Mouse (Mus musculus) urinary bladder, postnatal 36 days (tissue): Measurements from ENCODE around the gene Olfr91.
"Not testable (repeated sequence)": the region's sequence is repeated elsewhere in the genome, so short reads cannot be mapped to it uniquely, and the experiment has no call there.

Experiments used
- DNase-seq, 2 experiments: peaks; one replicate each; pipeline ENCODE4 v3.0.0; 2022; ENCODE audit warnings: low spot score in 2 of 2, mixed read lengths in 1 of 2

Olfr91 gene

DNA sequence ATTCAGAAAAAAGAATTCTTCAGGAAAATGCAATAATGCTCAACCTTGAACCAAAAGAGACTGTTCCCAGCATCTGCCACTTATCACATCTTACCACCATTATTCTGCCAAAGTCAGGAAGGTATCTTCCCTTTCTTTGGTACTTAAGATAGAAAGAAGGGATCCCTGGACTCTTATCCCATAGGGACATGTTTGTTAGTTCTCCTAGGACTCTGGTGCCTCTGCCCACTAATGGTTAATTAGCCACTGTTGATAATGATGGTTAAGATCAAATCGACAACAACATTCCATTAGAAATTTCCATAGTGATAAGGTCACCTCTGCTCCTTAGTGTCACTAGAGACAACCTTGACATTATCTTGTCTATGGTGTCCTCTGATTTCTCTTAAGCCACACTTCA lies at the start of gene Olfr91:
Gene Olfr91, minus strand, starts transcription at position 101 of the 400 bp plus-strand sequence.
- no peak for DNase-seq

DNA sequence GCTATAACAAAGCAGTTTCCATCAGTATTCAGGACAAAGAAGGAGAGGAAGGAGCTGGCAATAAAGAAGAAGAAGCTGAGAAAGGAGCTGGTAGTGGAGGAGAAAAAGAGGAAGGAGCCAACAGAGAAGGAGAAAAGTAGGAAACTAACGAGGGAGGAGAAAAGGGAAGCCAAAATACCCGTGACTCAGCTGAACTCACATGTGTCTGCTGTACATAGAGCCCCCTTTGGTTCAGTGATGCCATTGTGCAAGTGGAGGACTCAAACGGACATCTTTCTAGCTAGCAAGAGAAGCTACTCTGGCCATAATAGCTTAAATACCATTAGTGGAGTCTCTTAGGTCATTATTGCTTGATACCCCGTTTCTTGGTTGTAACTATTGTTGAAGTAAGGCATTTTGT lies 33.3 kb upstream of the Olfr91 start:
- DNase-seq, result not testable (repeated sequence)

DNA sequence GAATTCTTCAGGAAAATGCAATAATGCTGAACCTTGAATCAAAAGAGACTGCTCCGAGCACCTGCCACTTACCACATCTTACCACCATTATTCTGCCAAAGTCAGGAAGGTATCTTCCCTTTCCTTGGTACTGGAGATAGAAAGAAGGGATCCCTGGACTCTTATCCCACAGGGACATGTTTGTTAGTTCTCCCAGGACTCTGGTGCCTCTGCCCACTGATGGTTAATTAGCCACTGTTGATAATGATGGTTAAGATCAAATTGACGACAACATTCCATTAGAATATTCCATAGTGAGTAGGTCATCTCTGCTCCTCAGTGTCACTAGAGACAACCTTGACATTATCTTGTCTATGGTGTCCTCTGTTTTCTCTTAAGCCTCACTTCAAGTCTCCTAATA lies 21.9 kb upstream of the Olfr91 start, which contains the start of gene Olfr92:
Gene Olfr92, minus strand, starts transcription at position 101 of the 400 bp plus-strand sequence.
- DNase-seq, result no peak

DNA sequence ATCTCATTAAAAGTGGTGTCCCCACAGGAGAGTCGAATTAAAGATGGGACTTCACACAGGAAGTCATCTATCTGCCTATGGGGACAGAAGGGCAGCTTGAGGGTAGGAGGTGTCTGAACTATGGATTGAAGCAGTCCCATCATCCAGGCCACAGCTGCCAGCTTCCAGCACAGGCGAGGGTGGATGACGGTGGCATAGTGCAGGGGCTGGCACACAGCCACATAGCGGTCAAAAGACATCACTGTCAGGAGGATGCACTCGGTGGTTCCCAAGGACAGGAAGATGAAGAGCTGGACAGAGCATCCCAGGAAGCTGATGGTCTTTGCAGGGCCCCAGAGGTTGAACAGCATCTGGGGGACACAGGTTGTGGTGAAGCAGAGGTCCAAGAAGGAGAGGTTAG lies 4.8 kb downstream of the Olfr91 start:
- no peak for DNase-seq

DNA sequence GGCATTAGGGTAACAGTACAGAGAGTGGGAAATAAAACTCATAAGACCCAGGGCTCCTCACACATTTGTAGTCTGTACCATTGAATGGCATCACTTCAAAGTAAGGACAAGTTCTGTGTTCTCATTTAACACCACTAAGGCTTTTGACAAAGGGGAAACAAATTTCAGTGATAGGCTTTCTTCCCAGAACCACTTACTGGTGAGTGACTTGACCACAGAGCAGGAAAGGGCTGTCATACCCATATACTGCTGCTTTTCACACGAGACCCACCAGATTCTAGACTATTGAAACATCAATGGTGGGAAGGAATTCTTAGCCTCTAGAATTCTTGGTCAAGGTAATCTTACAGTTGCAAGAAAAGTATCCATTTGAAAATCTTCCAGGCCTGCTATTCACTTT lies 5.9 kb downstream of the Olfr91 start:
- no peak for DNase-seq

DNA sequence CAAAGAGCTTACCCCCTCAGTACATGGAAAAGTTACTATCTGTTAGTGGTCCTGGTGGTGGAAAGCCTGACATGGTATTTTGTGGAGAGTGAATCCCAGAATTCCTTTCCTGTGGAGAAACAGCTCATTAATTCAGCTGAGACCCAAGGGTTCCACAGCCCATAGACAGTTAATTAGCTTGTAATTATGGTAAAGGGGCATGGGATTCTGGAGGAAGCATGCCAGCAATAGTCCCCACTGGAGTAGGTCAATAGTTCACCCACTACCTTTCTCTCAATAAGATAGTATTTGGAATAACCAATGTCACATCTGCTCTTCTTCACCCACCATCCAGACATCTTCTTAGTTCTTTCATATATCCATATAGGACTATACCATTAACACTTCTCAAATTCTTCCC lies 9.7 kb downstream of the Olfr91 start, which contains the start of gene Olfr90:
Gene Olfr90, minus strand, starts transcription at position 101 of the 400 bp plus-strand sequence.
- DNase-seq, result no peak

DNA sequence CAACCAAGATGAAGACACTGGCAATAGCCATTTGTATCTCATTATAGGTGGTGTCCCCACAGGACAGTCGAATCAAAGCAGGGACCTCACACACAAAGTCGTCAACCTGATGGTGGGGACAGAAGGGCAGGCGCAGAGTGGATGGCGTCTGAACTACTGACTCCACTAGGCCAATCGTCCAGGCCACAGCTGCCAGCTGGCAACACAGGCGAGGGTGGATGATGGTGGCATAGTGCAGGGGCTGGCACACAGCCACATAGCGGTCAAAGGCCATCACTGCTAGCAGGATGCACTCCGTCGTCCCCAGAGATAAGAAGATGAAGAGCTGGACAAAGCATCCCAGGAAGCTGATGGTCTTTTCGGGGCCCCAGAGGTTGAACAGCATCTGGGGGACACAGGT lies 12.5 kb downstream of the Olfr91 start:
- DNase-seq, result no peak

DNA sequence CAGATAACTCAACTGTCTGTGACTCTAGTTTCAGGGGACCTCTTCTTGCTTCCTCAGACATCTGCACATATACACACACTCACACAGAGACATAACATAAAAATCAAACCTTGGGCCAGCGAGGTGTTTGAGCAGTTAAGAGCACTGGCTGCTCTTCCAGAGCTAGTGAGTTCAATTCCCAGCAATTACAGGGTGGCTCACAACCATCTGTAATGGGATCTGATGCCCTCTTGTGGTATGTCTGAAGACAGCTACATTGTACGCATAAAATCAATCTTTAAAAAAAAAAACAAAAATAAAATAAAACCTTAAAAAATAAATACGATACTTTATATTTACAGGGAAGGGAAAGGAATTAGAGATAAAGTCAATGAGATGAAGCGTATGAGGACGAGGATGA lies 13.4 kb downstream of the Olfr91 start:
- DNase-seq, result no peak

DNA sequence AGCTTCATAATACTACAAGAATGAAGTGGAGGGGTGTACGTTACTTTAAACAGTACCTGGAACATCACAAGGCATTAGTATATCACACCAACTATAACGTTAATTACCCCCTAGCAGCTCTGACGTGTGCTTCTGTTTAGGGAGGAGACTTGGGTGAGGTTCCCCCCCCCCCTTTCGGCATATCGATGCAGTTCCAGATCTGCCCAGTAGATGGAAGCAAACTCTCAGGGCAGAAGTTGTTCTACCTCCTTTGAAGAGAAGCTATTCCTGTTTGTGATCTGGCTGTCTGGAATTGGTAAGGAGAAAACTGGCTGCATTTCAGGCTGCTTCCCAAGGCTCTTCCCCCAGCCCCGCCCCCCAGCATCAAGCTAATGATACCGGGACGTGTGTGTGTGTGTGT lies 14.8 kb downstream of the Olfr91 start:
- DNase-seq, result peak; percentile 19 to 38

DNA sequence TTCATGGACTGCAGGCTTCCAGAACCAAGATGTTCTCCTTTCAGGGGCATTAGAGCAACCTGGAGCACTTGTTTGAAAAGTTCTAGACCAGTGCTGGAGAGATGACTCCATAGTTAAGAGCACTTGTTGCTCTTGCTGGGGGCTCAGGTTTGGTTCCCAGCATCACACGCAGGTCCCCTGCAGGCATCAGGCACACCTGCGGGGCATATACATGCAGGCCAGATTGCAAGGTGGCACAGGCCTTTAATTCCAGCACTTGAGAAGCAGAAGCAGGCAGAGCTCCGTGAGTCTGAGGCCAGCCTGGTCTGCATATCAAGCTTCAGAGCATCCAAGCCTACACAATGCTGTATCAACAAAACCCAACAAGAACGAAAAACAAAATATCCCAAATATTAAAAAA lies 16.4 kb downstream of the Olfr91 start:
- no peak for DNase-seq

DNA sequence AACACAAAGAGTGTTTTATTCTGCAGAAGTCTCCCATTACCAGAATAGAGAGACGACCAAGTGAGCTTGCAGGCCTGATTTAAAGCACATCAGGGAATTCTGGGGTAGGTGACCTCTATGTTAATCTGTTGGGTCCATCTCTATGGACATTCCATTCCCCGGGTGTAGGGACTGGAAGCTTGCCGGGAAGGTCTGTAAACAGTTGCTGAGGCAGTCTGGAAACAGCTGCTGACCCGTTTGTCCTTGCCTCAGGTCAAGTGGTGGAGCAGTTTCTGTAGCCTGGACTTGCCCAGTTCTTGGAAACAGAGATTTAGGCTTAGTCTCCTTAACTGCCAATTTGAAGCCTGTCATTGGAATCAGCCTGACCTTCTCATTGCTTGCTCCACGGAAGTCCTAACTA lies 18.0 kb downstream of the Olfr91 start:
- no peak for DNase-seq

DNA sequence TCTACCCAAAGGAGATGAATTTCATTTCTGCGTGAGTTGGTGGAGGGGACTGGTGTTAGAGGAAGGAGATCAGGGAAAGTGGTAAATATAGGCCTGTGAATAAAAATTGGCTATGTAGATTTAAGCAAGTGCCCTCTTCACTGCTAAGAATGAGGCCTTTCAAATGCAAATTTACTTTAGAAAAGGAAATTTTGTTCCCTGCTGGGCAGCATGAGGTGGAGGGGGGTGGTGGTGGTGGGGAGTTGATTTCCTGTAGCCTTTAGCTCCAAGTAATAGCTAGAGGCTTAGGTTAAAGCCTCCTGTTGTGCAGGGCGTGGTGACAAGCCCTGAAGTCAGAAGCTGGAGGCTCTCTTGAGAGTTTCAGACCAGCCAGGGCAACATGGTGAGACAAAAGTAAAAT lies 19.1 kb downstream of the Olfr91 start:
- no peak for DNase-seq

DNA sequence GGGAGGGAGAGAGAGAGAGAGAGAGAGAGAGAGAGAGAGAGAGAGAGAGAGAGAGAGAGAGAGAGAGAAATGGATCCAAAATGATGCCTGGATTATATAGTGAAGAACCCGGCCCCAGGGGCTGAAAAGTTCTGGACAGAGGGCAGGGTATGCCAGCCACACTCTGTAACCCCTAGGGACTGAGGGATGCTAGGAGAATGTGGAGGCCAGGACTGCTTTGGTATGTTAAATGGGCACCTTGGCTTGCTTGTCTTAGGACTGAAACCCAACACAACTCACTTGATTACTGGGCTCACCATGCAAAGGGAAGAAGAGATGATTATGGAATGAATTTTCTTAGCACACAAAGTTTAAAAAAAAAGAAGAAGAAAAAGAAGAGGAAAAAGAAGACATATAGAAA lies 19.9 kb downstream of the Olfr91 start:
- no peak for DNase-seq

DNA sequence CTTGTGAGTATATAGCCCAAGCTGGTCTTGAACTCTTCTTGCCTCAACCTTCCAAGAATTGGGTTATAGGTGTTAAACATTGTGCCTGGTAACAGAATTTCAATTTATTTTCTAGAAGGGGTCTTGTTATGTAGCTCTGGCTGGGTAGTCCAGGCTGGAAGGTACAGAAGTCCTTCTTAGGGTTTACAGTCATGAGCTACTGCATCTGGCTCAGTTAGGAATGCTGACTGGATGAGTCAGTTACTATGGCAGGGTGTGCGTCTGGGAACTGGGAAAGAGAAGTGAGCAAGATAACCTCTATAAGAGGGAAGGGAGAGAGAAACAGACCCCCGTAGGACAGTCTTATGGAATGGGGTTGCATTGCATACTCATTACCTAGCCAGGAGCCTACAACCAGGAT lies 22.3 kb downstream of the Olfr91 start:
- no peak for DNase-seq

DNA sequence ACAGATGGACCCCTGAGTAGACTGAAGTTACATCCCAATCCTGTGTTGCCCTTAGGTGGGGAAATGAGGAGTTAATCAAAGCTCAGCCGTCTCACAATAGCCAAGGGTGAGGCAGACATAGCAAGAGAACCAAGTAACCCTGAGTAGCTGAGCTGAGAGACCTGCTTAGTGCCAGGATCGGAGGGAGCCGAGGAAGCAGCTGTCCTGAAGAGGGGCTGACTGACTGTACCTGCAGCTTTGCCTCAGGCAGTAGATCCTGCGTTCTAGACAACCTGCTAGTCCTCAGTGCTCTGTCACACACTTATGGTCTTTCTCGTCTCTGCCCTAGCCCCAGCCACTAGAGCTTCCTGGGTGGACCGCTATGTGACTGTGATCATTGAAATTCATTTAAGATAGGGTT lies 22.9 kb downstream of the Olfr91 start:
- DNase-seq, result no peak

DNA sequence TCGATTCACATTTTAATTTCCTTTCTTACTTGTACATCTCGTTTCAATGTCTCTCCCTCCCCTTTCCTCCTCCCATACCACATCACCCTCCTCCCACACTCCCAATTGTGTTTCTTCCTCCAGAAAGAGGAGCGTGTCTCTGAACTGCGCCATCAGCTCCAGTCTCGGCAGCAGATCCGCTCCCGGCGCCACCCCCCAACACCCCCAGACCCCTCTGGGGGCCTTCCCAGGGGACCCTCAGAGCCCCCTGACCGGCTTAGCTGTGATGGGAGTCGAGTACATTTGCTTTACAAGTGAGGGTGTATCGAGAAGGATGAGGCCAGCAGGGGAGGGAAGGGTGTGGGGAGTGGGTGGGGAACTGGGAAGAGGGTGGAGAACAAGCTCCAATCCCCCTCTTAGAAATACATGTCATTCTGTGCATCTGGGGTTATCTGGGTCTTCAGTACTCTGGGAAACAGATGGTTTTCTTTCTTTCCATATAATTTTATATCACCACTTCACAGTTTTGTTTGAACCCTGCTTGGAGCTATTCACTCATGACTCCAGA lies 25.3 kb downstream of the Olfr91 start:
- DNase-seq, result no peak

DNA sequence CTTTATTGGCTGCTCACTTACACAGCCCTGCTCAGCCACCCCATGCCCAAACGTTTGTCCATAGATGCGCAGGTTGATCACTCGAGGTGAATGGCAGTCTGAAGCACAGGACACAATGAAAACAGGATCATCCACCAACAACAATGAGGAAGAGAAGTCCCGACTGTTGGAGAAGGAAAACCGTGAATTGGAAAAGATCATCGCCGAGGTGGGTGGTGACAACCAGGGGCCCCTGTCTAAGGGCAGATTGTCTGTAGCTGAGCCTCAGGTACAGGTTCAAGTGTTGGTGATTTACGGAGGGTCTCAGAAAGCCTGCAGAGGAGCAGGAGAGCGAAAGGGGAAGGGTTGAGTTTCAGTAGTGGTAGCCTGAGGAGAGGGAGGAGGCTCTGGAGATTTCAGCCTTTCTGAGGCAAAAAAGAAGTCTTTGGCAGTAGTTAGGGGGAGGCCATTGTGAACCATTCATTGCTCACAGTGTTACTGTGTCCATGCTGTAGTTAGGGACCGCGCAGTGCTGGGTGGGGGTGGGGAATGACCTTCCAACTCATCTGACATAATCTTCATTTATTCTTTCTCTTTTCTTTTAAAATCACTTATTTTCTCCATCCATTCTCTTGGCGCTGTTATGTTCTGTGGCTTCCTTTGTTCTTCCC lies 25.9 kb downstream of the Olfr91 start:
- DNase-seq, result no peak

DNA sequence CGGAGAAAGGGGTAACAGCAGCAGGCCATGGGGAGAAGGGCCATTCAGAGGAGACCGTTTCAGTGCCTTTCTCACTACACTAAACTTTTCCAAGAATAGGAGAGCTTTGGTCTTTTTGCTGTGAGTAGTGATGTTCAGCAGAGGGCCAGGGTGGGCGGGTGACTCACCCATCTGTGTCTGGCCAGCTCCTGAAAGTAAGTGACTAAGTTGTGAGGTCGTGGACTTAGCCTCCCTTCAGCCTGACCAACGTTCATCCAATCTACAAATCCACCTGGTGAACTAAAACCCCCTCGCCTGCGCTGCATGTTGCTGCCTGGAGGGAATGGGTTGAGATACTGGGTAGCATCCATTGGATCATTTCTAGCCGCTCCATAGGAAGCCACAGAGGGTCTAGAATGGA lies 28.0 kb downstream of the Olfr91 start:
- no peak for DNase-seq

DNA sequence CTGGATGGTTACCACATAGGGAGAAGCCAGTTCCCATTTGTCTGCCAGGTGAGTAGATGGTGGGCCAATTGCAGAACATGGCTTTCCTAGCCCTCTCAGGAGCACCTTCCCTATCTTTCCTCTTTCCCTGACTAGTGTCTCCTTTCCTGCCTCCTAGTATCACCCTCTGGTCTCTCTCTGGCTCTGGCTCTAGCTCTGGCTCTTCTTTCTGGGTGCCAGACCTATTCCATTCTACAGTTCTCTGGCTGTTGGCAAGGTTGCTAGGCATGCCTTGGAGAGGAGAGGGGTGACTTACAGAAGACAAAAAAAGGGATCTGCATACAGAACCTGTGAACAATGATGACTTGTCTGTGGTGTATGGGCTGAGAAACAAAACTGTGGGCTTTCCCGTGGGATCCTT lies 30.2 kb downstream of the Olfr91 start:
- no peak for DNase-seq

DNA sequence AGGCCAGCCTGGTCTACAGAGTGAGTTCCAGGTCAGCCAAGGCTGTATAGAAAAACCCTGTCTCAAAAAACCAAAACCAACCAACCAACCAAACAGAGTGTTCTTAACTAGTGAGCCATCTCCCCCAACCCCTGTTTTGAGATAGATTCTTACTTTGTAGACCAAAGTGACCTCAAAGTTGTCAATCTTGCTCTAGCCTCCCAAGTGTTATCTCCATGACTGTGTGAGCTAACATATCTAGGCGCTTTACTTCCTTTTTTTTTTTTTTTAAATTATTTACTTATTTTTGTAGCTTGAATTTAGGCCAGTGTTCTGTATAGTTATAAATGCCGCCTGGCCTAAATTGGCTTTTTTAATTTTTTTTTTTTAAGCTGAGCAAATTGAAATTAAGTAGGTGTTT lies 32.1 kb downstream of the Olfr91 start:
- DNase-seq, result no peak

DNA sequence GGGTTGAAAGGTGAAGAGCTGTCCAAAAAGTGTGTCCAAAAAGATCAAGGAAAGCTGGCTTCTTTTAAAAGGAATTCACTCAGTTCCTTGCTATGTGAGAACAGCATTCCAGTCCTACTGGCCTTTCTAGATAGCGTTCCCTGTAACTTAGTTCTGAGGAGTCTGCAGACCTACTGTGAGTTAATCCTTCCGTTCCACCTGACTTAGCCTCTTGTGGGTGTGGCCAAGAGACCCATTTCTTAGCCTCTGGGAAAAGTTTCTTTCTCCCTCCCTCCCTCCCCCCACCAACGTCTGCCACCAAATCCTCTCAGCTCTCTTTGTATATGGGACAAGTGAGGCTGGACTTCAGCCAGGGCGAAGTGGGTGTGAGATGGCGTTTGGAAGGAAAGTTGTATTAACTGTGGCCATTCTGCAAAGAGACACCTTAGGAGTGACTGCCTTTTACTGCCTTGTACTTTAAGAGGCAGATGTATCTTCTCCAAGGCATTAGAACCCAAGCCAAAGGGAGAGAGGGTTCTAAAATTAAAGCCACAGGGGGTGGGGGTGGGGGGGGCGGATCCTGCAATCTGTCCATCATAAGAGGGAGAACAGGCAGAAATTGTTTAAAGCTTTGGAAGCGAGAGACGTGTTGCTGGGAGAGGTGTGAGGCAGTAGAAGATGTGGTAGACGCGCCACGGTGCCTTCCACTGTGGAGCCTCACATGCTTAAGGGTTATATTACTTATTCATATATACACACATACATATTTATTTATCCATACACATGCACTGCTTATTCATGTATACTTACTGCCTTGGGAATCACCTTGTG lies 34.2 kb downstream of the Olfr91 start:
- no peak for DNase-seq

DNA sequence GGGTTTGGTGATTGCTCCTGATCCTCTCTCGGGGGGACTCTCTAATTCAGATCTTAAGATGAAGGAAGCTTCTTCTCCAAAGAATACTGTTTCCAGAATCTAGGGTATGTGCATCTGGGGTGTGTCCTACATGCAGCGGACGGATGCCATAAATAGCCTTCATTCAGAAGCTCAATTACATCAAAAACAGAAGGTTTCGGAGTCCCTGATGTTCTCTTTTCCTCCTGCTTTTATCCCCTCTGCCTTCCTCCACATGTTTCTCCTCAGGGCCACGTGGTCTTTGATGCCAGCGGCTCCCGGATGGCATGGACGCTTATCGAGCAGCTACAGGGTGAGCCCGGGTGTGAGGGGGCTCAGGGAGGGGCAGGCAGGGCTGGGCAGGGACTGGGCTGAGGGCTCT lies 35.0 kb downstream of the Olfr91 start:
- no peak for DNase-seq

DNA sequence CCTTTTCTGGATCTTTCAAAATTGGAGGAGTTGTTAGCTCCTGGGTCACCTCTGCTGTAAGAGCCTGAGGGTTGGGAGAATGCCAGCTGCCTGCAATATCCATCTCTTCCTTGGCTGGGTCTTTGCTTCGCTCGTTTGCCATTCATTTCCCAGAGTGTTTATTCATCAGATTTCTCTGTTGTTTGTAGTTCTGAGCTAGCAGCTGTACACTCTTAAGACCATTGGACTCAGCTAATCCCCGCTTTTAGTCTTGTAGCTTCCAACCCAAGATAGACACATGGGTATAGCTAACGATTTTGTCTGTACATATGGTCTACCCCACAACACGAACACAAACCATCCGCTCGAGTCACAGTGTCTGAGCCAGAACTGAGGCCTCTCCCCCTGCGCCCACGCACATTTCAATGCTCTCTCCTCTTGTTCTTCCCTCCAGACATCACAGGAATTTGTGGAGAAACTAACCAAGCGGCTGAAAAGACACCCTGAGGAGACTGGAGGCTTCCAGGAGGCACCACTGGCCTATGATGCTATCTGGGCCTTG lies 35.9 kb downstream of the Olfr91 start:
- DNase-seq, result no peak
